Mouse (Mus musculus) monocyte, adult 2 months (primary cell): ENCODE measurements around the gene Zfp629.
A peak's percentile ranks its signal among the peaks of the same experiment; 100 is the strongest.

ENCODE experiments used
- DNase-seq, 2 experiments: peaks; one replicate each; pipeline ENCODE4 v3.0.0; 2022; ENCODE audit warnings: low spot score in 2 of 2, low read depth in 1 of 2

Gene Zfp629

GRCm38 (mm10) chr7:127614511-127614890, 1.1 kb downstream of the Zfp629 start:
- DNase-seq, result no peak

GRCm38 (mm10) chr7:127614091-127614490, 1.5 kb downstream of the Zfp629 start:
- no peak for DNase-seq

- DNase-seq, result no peak
Observed at GRCm38 (mm10) chr7:127613501-127613900, 2.1 kb downstream of the Zfp629 start.

DNA sequence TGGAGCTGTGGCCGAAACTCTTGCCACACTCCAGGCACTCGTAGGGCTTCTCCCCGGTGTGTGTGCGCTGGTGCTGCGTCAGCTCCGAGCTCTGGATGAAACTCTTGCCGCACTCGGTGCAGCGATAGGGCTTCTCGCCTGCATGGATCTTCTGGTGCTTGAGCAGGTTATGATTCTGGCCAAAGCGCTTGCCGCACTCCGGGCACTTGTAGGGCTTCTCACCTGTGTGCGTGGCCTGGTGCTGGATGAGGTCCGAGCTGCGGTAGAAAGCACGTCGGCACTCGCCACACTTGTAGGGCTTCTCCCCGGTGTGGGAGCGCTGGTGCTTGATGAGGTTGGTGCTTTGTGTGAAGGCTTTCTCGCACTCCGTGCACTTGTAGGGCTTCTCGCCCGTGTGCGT, 4.0 kb downstream of the Zfp629 start:
- DNase-seq, result no peak

DNA sequence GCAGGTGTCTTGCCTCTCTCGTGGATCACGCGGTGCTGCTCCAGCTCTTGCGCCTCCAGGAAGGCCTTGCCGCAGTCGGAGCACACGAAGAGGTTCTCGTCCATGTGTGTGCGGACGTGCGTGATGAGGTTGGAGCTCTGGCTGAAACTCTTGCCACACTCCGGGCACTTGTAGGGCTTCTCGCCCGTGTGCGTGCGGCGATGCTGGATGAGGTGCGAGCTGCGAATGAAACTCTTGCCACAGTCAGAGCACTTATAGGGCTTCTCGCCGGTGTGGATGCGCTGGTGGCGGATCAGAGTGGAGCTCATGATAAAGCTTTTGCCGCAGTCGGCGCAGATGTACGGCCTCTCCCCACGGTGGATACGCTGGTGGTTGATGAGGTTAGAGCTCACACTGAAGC, 4.6 kb downstream of the Zfp629 start:
- no peak for DNase-seq

DNA sequence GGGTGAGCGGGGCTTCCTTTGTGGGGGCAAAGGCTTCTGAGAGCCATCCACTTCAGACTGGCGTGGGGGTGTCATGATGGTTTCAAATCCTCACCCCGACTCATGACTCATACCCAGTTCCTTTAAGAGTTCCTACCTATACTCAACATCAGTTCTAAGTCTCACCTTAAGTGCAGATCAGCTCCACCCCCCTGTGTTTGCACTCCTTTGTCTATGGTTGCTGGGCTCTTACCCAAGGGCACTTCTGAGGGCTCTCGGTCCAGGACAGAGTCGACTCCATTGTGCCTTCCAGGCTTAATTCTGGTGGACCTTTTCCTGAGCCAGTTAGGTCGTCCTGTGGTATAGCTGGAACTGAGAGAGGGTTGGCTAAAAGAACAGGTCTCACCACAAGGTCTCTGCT, 8.4 kb downstream of the Zfp629 start:
- no peak for DNase-seq

- DNase-seq, result no peak
Observed at GRCm38 (mm10) chr7:127604256-127604655, 11.3 kb downstream of the Zfp629 start.

DNA sequence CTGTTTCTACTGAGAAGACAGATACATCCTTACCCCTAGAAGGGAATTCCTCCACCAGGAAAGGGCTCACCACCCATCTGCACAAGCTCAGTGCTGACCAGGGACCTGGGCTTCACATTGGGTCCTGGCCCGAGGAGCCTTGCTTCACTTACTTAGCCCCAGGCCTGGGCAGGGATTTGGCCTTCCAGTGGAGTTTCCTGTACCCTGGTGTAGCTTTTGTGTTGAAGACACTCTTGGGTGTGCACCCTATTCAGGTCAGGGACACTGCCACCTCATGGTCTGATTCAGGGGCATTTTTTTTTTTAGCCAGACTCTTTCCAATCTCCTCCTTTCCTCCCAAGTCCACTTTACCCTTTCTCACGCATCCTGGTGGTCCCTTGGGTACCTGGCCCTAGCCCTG, 12.7 kb downstream of the Zfp629 start:
- no peak for DNase-seq

DNA sequence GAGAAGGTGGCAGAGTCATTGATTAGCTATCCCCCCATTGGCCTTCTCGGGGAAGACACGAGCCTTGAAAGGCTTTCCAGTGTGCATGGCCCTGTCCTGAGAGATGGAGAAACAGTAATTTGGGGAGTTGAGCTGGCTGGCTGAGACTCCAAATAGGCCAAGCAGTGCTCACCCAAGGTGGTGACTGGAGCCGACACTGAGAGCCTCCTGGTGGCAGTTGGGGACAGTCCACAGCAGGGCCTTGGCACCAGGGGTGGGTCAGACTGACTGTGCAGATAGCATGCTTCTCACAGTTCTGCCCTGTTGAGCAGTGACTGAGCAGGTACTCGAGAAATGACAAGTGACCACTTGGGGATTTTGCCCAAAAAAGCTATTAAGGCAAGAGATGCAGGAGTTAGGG, 13.9 kb downstream of the Zfp629 start:
- DNase-seq, result no peak

GRCm38 (mm10) chr7:127600612-127601011, 15.0 kb downstream of the Zfp629 start:
- no peak for DNase-seq

- no peak for DNase-seq
Observed at GRCm38 (mm10) chr7:127596747-127597146, 18.9 kb downstream of the Zfp629 start.

- DNase-seq, result no peak
Observed at GRCm38 (mm10) chr7:127592575-127592974, 23.0 kb downstream of the Zfp629 start.

DNA sequence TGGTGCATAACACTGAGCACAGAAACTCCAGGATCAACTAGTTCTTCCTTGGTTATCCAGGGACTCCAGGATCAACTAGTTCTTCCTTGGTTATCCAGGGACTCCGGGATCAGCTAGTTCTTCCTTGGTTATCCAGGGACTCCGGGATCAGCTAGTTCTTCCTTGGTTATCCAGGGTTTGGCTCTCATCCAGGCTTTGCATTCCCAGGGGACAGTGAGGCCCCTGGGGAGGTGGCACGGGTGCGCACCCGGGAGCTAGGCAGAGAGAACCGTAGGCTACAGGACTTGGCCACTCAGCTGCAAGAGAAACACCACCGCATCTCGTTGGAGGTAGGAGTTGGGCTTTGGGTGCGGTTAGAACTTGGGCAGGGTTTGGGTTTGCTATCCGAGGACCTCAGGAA, 24.5 kb downstream of the Zfp629 start:
- DNase-seq, result no peak

GRCm38 (mm10) chr7:127589637-127590036, 26.0 kb downstream of the Zfp629 start:
- no peak for DNase-seq

- no peak for DNase-seq
Observed at GRCm38 (mm10) chr7:127588901-127589300, 26.7 kb downstream of the Zfp629 start.

DNA sequence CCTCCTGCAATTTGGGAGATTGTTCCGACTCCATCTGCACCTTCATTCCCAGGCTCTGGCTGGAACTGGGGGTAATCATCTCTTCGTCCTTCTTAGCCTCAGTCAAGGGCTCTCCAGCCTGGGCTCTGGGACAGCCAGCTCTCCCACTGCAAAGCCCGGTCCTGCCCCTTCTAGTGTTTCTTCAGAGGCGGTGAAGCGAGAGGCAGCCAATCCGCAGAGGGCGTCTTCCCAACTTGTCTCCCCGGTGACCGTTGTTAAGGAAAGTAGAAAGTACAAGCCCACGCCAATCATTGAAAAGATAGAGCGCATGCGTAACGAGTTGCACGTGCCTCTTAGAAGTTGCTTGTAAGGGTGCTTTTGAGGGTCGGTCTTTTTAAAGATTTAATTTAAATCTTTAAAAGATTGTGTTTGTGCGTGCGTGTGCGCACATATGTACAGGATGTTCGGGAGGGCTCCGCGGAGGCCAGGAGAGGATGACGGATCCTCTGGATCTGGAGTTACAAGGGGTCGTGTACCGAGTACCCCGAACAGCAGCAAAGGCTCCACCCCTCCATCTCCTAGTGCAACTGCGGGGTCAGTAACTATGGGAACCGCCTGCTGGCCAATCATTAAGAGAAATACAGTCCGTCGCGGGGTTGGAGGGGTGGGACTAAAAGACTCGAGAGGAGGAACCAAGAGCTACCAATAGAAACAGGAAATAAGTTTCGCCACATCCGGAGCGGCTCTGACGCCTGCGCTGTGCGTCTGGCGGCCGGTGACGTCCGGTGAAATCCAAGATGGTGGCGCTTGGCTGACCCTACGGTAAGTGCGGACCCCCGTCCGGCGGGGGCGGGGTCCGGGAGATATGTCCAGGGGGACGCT, 27.4 kb downstream of the Zfp629 start, which contains the start of the genes Ccdc189 and Rnf40:
Ccdc189 (minus strand) TSS at position 585 of the 861 bp plus-strand sequence.
Rnf40 (plus strand) TSS at position 757 of the 861 bp plus-strand sequence.
- DNase-seq, result peak; percentile 90 to 93

DNA sequence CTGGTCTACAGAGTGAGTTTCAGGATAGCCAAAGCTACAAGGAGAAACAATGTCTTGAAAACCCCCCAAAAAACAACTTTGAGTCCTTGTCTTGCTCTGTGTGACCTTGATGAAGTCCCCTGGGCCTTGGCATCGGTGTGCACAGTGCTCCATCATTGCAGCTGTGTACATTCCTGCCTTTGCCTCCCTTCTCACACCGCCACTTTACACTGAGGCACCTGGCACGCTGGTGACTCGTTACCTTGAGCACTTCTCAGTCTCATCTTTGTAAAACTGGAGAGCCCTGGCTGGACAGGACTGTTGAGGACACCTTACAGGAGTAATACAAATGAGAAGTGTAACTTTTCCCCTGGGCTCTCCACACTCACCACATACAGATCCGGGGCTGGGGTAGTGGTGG, 28.4 kb downstream of the Zfp629 start:
- DNase-seq, result no peak

DNA sequence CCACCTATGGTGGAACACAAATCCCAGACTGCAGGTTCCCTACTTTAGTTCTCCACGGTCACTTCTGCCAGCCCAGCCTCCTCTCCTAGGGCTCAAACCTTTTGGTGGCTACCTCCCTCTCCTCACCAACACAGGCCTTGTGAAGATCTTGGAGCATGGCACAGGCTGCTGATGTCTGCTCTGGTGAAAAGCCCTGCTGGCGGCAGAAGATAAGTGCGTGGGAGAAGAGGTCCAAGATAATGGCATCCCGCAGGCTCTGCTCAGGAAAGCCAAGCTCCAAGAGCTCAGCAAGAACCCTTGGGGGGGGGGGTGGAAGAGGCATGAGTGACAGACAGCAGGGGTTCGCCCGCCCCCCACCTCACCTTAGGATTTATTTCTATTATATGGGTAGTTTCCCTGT, 29.4 kb downstream of the Zfp629 start:
- no peak for DNase-seq

GRCm38 (mm10) chr7:127585031-127585430, 30.6 kb downstream of the Zfp629 start:
- DNase-seq, result no peak

- no peak for DNase-seq
Observed at GRCm38 (mm10) chr7:127583260-127583659, 32.3 kb downstream of the Zfp629 start.

DNA sequence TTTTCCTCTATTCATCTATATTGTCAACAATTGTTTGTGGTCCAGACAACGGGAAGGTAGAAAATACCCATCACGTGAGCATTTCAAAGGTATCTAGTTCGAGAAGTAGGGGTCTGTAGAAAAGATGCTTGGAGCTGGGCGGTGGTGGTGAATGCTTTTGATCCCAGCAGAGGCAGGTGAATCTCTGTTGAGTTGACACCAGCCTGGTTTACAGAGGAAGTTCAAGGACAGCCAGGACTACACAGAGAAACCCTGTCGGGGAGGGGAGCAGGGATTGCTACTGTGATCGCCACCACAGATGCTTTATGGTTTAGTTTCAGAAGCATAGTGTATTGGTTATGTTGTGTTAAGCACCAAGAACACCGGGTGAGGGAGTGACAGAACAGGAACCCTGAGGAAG, 41.5 kb downstream of the Zfp629 start:
- DNase-seq, result no peak

- no peak for DNase-seq
Observed at GRCm38 (mm10) chr7:127573503-127574008, 42.0 kb downstream of the Zfp629 start.
